Mouse (Mus musculus) layer of hippocampus, adult 11-12 months (tissue): ENCODE measurements around the gene Cdh18.
"Not testable (repeated sequence)": the region's sequence is repeated elsewhere in the genome, so short reads cannot be mapped to it uniquely, and the experiment has no call there.

Source experiments
- DNase-seq: peaks from one replicate; pipeline ENCODE4 v3.0.0; 2022; ENCODE audit warnings: low spot score

Gene Cdh18

DNA sequence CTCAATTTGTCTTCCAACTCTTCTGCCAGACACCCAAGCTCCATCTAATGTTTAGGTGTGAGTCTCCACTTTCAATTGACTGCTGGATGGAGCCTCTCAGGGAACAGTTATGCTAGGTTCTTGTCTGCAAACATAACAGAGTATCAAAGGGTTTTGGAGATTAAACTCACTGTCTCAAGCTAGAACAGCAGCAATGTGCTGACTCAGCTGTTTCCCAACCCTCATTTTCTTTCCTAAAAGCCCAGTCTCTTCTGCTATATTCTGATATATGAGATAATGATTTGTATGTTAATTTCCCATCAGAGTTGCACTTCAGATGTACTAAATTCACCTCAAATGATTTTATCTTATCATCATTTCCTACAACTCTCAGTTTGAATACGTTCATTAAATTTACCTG lies 398.4 kb downstream of the Cdh18 start:
- DNase-seq: no peak

GRCm38 (mm10) chr15:22969424-22969823 lies 420.6 kb downstream of the Cdh18 start:
- DNase-seq: no peak

DNA sequence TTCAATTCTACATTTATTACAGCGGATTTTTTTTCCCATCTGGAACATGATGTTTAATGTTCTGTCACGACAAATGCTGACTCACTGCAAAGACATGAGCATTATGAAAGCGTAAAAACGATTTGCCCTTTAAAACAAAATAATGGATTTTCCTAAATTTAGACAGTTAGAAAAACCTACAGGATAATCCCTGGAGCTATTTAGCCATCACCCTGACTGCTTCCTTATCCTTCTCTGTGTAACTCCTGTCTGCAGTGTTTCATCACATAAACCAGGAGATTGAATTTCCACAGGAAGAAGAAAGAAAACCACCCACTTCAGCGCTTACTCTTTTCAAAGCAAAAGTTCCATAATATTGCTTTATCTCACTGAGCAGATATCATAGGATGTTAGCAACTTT lies 431.3 kb downstream of the Cdh18 start:
- DNase-seq: no peak

GRCm38 (mm10) chr15:22984647-22985046 lies 435.8 kb downstream of the Cdh18 start:
- no peak for DNase-seq

- DNase-seq: no peak
Measured at GRCm38 (mm10) chr15:23016680-23017079, 467.9 kb downstream of the Cdh18 start.

GRCm38 (mm10) chr15:23021151-23021550 lies 472.3 kb downstream of the Cdh18 start:
- no peak for DNase-seq

DNA sequence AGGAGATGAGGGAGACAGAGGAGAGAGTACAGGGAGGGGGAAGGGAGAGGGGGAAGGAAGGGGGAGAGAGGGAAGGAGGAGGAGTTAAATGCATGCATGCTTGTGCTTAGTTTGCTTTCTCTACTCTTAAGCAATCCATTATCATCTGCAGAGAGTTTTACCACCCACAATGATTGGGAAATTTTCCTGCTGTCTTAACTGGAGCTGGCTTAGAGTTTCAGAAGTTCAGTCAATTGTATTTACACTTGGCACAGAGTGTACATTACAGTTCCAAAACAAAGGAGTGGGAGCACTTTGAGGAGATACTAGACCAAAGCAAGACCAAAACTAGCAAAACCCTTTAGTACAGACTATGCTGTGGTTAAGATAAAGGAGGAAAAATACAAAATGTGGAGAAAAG lies 473.8 kb downstream of the Cdh18 start:
- DNase-seq: no peak

- peak; percentile 25 for DNase-seq
Measured at GRCm38 (mm10) chr15:23035551-23036207, 486.9 kb downstream of the Cdh18 start.

- peak; percentile 72 for DNase-seq
Measured at GRCm38 (mm10) chr15:23036208-23037065, 487.6 kb downstream of the Cdh18 start.

- no peak for DNase-seq
Measured at GRCm38 (mm10) chr15:23037561-23037960, 488.7 kb downstream of the Cdh18 start.

- no peak for DNase-seq
Measured at GRCm38 (mm10) chr15:23046127-23046785, 497.4 kb downstream of the Cdh18 start.

GRCm38 (mm10) chr15:23052006-23052405 lies 503.2 kb downstream of the Cdh18 start:
- DNase-seq: no peak

DNA sequence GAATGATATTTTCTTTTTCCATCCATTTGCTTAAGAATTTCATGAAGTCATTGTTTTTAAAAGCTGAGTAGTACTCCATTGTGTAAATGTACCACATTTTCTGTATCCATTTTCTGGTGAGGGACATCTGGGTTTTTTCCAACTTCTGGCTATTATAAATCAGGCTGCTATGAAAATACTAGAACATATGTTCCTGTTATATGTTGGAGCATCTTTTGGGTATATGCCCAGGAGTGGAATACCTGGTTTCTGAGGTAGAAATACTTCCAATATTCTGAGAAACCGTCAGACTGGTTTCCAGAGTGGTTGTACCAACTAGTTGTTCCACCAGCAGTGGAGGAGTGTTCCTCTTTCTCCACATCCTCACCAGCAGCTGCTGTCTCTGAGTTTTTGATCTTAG lies 536.5 kb downstream of the Cdh18 start:
- DNase-seq: not testable (repeated sequence)

- no peak for DNase-seq
Measured at GRCm38 (mm10) chr15:23087535-23087934, 538.7 kb downstream of the Cdh18 start.

GRCm38 (mm10) chr15:23096601-23097000 lies 547.8 kb downstream of the Cdh18 start:
- DNase-seq: no peak

DNA sequence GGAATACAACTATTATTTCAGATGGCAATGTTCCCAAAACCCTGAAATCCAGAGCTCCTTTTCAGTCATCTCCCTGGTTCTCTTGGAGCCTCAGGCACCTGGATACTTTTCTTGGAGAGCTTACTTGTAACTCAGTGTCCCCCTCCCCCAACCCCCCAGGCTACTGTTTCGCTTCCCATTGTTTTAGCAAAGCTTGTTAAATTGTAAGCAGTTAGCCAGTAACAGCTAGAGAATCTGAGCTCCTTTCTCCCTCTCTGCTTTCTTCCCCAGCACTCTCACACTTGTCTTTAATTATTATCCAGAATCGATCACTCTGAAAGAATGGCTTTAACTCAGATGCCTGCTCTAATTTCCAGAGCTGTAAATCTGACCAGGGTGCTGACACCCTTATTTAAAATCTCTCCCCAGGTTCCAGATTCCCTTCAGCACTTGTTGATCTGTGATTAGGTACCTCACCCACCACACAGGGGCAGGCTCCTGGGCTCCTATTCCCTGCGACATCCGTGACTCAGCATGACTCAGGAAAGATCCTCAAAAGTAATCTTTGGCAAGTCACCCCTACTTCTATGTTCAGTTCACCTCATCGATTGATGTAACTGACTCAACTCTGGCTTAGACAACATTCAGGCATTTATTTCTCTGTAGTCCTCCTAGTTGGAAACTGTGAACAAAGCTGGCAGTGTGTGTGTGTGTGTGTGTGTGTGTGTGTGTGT lies 556.0 kb downstream of the Cdh18 start:
- DNase-seq: no peak

DNA sequence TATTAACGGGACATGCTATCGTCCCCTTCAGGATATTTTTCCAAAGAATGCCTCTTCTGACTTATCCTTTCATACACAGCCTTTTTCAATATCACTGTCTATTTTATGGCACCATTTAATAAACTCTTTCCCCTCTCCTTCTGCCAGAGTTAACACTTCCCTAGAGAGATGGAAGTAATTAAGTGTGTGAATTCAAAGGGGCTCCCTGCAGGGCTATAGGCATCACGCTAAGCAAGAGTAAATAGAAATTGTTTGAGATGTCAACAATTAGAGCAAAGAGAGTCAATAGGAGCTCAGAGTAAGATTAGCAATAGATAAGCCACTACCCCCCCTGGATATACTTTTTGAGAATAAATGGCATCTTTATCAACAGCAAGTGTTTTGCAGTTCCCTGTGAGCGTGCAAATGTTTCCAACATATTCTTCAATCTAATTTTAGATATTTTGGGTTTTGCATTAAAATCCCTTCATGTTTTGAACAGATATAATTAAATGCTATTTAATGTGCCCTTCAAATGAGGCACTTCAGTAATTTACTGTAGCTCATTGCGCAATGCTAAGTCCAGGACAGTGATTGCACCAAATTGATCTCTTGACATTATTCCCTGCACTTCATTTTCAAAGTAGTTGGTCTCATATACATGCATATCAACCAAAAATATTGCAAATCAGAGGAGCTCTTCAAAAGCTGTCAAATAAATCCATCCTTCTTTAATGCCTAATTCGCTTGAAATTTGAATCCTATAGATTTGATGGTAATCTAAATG lies 586.3 kb downstream of the Cdh18 start:
- DNase-seq: no peak

- DNase-seq: no peak
Measured at GRCm38 (mm10) chr15:23136971-23137370, 588.1 kb downstream of the Cdh18 start.

DNA sequence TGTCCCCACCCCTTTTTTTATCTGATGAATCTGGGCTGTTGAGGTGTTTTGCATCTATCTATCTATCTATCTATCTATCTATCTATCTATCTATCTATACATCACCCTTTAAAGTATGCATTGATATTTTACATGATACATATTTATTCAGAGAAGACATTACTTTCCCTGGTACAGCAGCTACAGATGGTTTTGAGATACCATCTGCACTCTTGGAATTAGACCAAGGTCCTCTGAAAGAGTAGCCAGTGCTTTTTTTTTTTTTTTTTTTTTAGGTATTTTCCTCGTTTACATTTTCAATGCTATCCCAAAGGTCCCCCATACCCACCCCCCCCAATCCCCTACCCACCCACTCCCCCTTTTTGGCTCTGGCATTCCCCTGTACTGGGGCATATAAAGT lies 594.1 kb downstream of the Cdh18 start:
- DNase-seq: not testable (repeated sequence)

DNA sequence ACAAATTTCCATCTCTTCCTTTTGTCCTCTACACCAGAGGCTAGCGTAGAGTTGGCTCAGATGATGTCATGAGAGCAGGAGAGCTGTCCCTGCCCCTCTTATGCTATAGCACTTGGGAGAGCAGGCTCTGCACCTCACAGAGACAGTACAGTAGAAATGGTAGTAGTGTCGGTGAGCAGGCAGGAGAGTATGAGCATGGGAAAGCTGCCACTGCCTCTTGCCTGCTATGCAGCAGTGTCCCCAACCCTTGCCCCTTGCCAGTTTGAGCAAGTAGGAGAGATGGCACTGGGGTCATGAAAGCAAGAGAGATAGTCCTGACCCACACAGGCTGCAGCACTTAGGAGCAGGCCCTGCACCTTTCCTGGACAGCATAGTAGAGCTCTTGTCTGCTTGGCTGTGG lies 607.1 kb downstream of the Cdh18 start:
- DNase-seq: no peak

DNA sequence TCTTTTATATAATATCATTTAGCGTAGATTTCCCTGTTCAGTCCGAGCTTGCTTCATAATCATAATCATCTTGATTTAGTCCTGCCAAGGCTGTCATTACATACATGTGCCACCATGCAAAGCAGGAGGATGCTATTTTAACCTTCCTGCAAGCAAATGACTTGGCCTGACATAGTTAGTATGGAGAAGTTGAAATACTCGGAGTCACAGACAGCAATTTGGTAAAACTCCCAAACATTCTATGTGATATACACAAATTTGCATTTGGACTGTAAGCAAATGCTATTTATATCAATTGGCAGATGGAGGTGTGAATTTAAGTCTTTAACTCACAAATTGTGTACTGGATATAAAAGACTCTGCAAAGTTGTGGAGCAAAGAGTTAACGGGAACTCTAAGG lies 616.0 kb downstream of the Cdh18 start:
- no peak for DNase-seq

- DNase-seq: no peak
Measured at GRCm38 (mm10) chr15:23174623-23175022, 625.8 kb downstream of the Cdh18 start.
